Mouse (Mus musculus) heart, embryonic 13.5 days (tissue): ENCODE results near the gene Btbd35f29. TPM values are rescaled to one million over a fixed set of nuclear protein-coding genes. Genes with fewer than 3 reads are reported as not detected.
"Not testable (repeated sequence)": the region's sequence is repeated elsewhere in the genome, so short reads cannot be mapped to it uniquely, and the experiment has no call there.

Source experiments
- ATAC-seq: fragments of 200-750 bp; cut with Nextera tagmentation; 2 replicates; pipeline ENCODE4 v1.8.0; 2017; ENCODE audit warnings: moderate TSS enrichment; ENCODE audit not compliant: insufficient number of reproducible peaks, low FRiP score, low TSS enrichment; ENCODE audit errors: extremely low read depth
- H3K27ac ChIP-seq: fragments of 300-500 bp; sonication (generic); replicated peaks from 2 replicates; pipeline ENCODE4 v1.5.1; 2015; ENCODE audit warnings: moderate library complexity, mild to moderate bottlenecking, inconsistent platforms
- H3K27me3 ChIP-seq: fragments of 300-500 bp; sonication (generic); replicated peaks from 2 replicates; pipeline ENCODE4 v1.6.1; 2015; ENCODE audit warnings: mild to moderate bottlenecking, inconsistent platforms
- H3K36me3 ChIP-seq: fragments of 300-500 bp; sonication (generic); 2 replicates; pipeline ENCODE4 v1.6.1; 2015; ENCODE audit warnings: mild to moderate bottlenecking, inconsistent platforms
- H3K4me1 ChIP-seq: fragments of 300-500 bp; sonication (generic); 2 replicates; pipeline ENCODE4 v1.6.1; 2015; ENCODE audit warnings: inconsistent platforms
- H3K4me2 ChIP-seq: fragments of 300-500 bp; sonication (generic); 2 replicates; pipeline ENCODE4 v1.6.1; 2015; ENCODE audit warnings: inconsistent platforms, mild to moderate bottlenecking, moderate library complexity
- H3K4me3 ChIP-seq: fragments of 300-500 bp; sonication (generic); 2 replicates; pipeline ENCODE4 v1.5.1; 2015; ENCODE audit warnings: moderate library complexity, mild to moderate bottlenecking, inconsistent platforms
- H3K9ac ChIP-seq: fragments of 300-500 bp; sonication (generic); 2 replicates; pipeline ENCODE4 v1.6.1; 2015; ENCODE audit warnings: inconsistent platforms, mild to moderate bottlenecking, moderate library complexity
- H3K9me3 ChIP-seq: fragments of 300-500 bp; sonication (generic); 2 replicates; pipeline ENCODE4 v1.6.1; 2016; ENCODE audit warnings: inconsistent platforms
- WGBS: fragments of 180-500 bp; shearing (Covaris S2); methylation state at CpG from one replicate; pipeline ENCODE4 v1.1.7; 2015; ENCODE audit warnings: mixed read lengths; 5-methylcytosine and 5-hydroxymethylcytosine counted together
- polyA plus RNA-seq: library from polyadenylated mRNA; unstranded; fragments of >200 nt; fragmentation: Nextera tagmentation; extraction: Ambion mirVana; gene quantifications from 2 replicates; pipeline ENCODE4 v1.2.1, GENCODE M21; 2015

Btbd35f29 gene
- not detected in 2 replicates for polyA plus RNA-seq

GRCm38 (mm10) chrX:31117374-31117773 lies at the start of gene Btbd35f29:
Gene Btbd35f29 (plus strand): TSS chrX:31117674.
- H3K27ac ChIP-seq, result not testable (repeated sequence)

DNA sequence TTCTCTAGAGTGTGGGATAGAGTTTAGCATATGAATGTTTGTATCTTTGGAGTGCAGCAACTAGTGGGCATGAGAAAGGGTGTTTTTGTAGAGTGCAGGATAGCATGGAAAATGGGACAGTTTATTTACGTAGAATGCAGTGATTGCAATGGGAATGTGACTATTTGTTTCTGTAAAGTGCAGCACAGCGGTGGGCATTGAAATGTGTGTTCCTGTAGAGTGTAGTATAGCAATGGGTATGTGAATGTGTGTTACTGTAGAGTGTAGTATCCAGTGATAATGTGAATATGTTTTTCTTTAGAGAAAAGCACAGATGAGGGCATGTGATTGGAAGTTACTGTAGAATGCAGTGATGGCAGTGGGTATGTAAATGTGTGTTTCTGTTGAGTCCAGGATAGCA lies 23.9 kb downstream of the Btbd35f29 start:
- WGBS, result 57% methylated on average over 2 of the region's 2 CpGs
- H3K4me2 ChIP-seq, H3K4me3 ChIP-seq, H3K9ac ChIP-seq, ATAC-seq, H3K36me3 ChIP-seq, H3K27ac ChIP-seq, H3K27me3 ChIP-seq, H3K4me1 ChIP-seq: not testable (repeated sequence)
- H3K9me3 ChIP-seq, result peaks cover 26% of the 10 kb centered on the region

More at GRCm38 (mm10) chrX:31117374-31117773, at the start of gene Btbd35f29:
- not testable (repeated sequence) for H3K9ac ChIP-seq, H3K4me1 ChIP-seq, H3K4me3 ChIP-seq, H3K36me3 ChIP-seq, H3K27me3 ChIP-seq, H3K4me2 ChIP-seq, ATAC-seq, H3K9me3 ChIP-seq
- WGBS, result no CpG with 5 or more reads among the region's 4 CpGs

DNA sequence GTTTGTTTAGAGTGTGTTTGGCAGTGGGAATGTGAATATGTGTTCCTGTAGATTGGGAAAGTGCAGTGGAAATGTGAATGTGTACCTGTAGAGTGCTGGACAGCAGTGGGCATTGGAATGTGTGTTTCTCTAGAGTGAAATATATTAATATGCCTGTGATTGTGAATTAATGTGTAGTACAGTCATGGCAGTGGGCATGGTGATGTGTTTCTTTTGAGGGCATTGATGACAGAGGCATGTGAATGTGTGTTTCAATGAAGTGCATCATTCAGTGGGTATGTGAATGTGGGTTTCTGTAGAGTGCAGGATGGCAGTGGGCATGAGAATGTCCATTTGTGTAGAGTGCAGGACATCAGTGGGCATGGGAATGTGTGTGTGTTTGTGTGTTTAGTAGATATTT lies 27.7 kb downstream of the Btbd35f29 start:
- H3K27ac ChIP-seq, H3K4me2 ChIP-seq, H3K27me3 ChIP-seq, H3K9ac ChIP-seq, H3K4me1 ChIP-seq, H3K4me3 ChIP-seq, H3K36me3 ChIP-seq, ATAC-seq: not testable (repeated sequence)
- peaks cover 32% of the 10 kb centered on the region for H3K9me3 ChIP-seq

- ATAC-seq, H3K9ac ChIP-seq, H3K27me3 ChIP-seq, H3K4me2 ChIP-seq, H3K4me1 ChIP-seq, H3K4me3 ChIP-seq, H3K36me3 ChIP-seq, H3K27ac ChIP-seq: not testable (repeated sequence)
- WGBS, result 68% methylated on average over 1 of the region's 1 CpGs
- peaks cover 32% of the 10 kb centered on the region for H3K9me3 ChIP-seq
These were observed 28.4 kb downstream of the Btbd35f29 start for GRCm38 (mm10) chrX:31145835-31146234.

DNA sequence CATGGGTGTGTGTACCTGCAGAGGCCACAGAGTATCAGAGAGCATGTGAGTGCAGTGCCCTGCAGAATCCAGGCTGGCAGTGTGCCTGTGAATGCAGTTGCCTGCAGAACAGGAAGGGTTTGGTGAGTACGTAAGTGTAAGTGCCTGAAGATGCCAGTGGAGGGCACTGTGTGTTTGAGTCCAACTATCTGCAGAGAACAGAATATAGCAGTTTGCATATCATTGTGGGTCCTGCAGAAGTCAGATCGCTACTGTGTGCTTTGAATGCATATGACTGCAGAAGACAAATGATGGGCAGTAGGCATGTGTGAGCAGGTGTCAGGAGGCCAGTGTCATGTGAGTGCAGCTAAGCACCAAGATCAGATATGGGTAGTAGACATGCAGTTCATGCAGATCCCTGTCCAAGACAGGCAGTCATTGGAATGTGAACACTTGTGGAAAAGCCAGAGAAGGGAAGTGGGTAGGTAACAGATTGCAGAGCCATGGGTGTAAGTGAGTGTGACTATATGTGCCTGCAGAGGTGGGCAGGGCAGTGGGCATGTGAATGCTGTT lies 41.1 kb downstream of the Btbd35f29 start:
- not testable (repeated sequence) for ATAC-seq, H3K27ac ChIP-seq, H3K4me2 ChIP-seq, H3K9ac ChIP-seq, H3K4me3 ChIP-seq, H3K27me3 ChIP-seq, H3K36me3 ChIP-seq, H3K4me1 ChIP-seq
- 73% methylated on average over 2 of the region's 2 CpGs for WGBS
- peaks cover 38% of the 10 kb centered on the region for H3K9me3 ChIP-seq

DNA sequence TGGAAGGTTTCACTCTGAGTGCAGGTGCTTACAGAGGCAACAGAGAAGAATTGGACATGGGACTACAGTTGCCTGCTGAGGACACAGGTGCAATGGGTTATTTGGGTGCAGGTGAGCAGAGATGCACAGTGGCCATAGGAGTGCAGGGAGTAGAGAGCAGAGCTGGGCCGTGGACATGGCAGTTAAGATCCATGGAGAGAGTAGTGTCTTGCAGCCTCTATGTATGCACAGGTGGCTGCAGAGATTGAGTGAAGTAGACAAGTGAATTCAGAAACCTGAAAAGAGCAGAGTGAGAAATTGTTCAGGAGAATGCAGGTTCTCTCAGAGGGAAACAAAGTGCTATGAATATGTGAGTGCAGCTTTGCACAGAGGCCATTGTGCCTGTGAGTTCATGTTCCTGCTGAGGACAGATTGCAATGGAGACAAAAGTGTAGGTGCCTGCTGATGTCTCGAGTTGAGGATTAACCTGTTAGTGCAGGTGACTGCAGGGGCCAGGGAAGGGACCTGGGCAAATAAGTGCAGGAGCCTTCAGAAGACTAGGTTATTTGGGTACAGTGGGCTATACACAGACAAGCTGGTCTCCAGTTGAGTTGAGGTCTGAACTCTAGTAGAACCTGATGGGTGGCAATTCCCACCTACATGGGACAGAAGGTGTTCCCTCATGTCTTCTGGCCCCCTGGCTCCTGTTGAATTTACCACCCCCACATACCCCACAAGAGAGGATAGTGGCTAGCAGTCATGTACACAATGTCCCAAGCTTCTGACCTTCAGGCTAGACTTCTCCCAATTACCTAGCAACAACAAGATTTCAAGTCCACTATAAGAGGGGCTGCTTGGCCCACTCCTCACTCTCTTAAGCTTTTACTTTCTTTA lies 42.2 kb downstream of the Btbd35f29 start:
- not testable (repeated sequence) for H3K4me1 ChIP-seq, H3K4me3 ChIP-seq, H3K9ac ChIP-seq, ATAC-seq, H3K4me2 ChIP-seq, H3K27ac ChIP-seq, H3K27me3 ChIP-seq, H3K36me3 ChIP-seq
- peaks cover 38% of the 10 kb centered on the region for H3K9me3 ChIP-seq
- WGBS, result 51% methylated on average over 2 of the region's 2 CpGs

DNA sequence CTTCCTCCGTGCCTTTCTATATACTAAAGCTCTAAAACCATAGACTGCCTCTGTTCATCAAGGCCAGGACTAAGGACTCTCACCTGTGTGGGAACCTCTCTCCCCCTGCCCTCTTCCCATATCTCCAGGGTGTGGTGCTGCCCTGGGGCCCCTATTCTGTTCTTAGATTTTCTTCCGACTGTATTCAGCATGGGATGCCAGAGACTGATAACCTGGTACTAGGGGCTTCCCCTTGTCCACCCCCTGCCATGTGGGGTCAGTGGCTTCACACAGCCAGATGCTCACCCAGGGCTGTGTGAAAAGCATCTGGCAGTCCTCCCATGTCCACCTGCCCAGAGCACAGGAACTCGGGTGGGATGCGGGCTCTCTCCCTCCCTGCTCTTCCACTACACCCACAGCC lies 43.1 kb downstream of the Btbd35f29 start:
- not testable (repeated sequence) for H3K27me3 ChIP-seq, H3K4me1 ChIP-seq, H3K4me2 ChIP-seq, H3K36me3 ChIP-seq, H3K9ac ChIP-seq, ATAC-seq, H3K4me3 ChIP-seq, H3K27ac ChIP-seq
- 74% methylated on average over 4 of the region's 4 CpGs for WGBS
- H3K9me3 ChIP-seq, result peaks cover 45% of the 10 kb centered on the region

GRCm38 (mm10) chrX:31162638-31163037 lies 45.2 kb downstream of the Btbd35f29 start:
- H3K36me3 ChIP-seq, H3K4me3 ChIP-seq, H3K9ac ChIP-seq, ATAC-seq, H3K27me3 ChIP-seq, H3K4me2 ChIP-seq, H3K27ac ChIP-seq, H3K4me1 ChIP-seq: not testable (repeated sequence)
- WGBS, result 70% methylated on average over 3 of the region's 3 CpGs
- peaks cover 50% of the 10 kb centered on the region for H3K9me3 ChIP-seq

DNA sequence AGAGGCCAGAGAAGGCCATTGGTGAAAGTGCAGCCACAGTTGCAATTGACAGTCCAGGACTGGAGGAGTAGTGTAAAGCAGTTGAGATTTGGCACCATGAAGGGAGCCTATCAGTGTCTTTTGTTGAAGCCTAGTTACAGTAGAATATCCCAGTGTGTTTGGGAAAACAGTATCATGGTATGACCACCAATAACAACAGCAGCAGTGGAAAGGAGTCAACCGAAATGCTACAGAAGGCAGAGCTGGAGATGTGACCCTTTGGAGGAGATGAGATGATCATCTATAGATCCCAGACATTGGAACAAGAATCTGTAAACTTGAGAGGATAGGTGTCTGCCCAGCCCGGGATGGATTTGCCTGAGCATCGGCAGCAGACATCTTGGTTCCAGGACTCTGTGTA lies 47.7 kb downstream of the Btbd35f29 start:
- not testable (repeated sequence) for ATAC-seq, H3K4me2 ChIP-seq, H3K4me3 ChIP-seq, H3K27me3 ChIP-seq, H3K9ac ChIP-seq, H3K27ac ChIP-seq, H3K4me1 ChIP-seq, H3K36me3 ChIP-seq
- 77% methylated on average over 3 of the region's 3 CpGs for WGBS
- peaks cover 42% of the 10 kb centered on the region for H3K9me3 ChIP-seq

Other genes starting within 250 kb of the Btbd35f29 start
- gene Spin2f, start 136.2 kb downstream of the Btbd35f29 start, polyA plus RNA-seq, result not detected in 2 replicates
- gene Btbd35f26, start 218.8 kb downstream of the Btbd35f29 start, polyA plus RNA-seq, result not detected in 2 replicates